Mouse (Mus musculus) liver, postnatal 0 days (tissue): ENCODE measurements around the gene Memo1.
"Not testable (repeated sequence)": the region's sequence is repeated elsewhere in the genome, so short reads cannot be mapped to it uniquely, and the experiment has no call there.

Source experiments
- CTCF ChIP-seq: sonication (generic); IDR thresholded peaks from 2 replicates; pipeline ENCODE4 v1.5.1; 2016; ENCODE audit warnings: antibody characterized with exemption, low read depth
- EP300 ChIP-seq: IDR thresholded peaks from 2 replicates; pipeline ENCODE4 v1.6.1; 2016; ENCODE audit warnings: antibody characterized with exemption, low read depth, mild to moderate bottlenecking

GRCm38 (mm10) chr17:74296991-74297390, 1.7 kb upstream of the Memo1 start:
- TF ChIP-seq EP300, CTCF: not testable (repeated sequence)
